Mouse (Mus musculus) hindbrain, embryonic 10.5 days (tissue): ENCODE measurements around the gene Thoc2. TPM values are rescaled to one million over a fixed set of nuclear protein-coding genes. Genes with fewer than 3 reads are reported as not detected.
"Not testable (repeated sequence)": the region's sequence is repeated elsewhere in the genome, so short reads cannot be mapped to it uniquely, and the experiment has no call there.

Experiments
- DNase-seq: peaks from one replicate; pipeline ENCODE4 v3.0.0-alpha.2; 2017; ENCODE audit warnings: low spot score
- H3K27ac ChIP-seq: fragments of 300-500 bp; sonication (generic); 2 replicates; pipeline ENCODE4 v1.5.1; 2016; ENCODE audit warnings: mild to moderate bottlenecking, moderate library complexity
- H3K27me3 ChIP-seq: fragments of 300-500 bp; sonication (generic); 2 replicates; pipeline ENCODE4 v1.6.1; 2016; ENCODE audit warnings: mild to moderate bottlenecking; ENCODE audit not compliant: poor library complexity, insufficient read depth, severe bottlenecking
- H3K36me3 ChIP-seq: fragments of 300-500 bp; sonication (generic); 2 replicates; pipeline ENCODE4 v1.6.1; 2016; ENCODE audit warnings: mild to moderate bottlenecking, moderate library complexity
- H3K4me1 ChIP-seq: fragments of 300-500 bp; sonication (generic); replicated peaks from 2 replicates; pipeline ENCODE4 v1.6.1; 2016; ENCODE audit warnings: mild to moderate bottlenecking
- H3K4me3 ChIP-seq: fragments of 300-500 bp; sonication (generic); 2 replicates; pipeline ENCODE4 v1.5.1; 2016; ENCODE audit warnings: mild to moderate bottlenecking, moderate library complexity
- H3K9me3 ChIP-seq: fragments of 300-500 bp; sonication (generic); 2 replicates; pipeline ENCODE4 v1.6.1; 2016; ENCODE audit warnings: mild to moderate bottlenecking, moderate library complexity
- WGBS: fragments of 180-500 bp; shearing (Covaris S2); methylation state at CpG from one replicate; pipeline ENCODE4 v1.1.7; 2016; 5-methylcytosine and 5-hydroxymethylcytosine counted together
- polyA plus RNA-seq: library from polyadenylated mRNA; unstranded; fragments of >200 nt; fragmentation: Nextera tagmentation; extraction: Ambion mirVana; gene quantifications from 2 replicates; pipeline ENCODE4 v1.2.1, GENCODE M21; 2016

Gene Thoc2
- polyA plus RNA-seq, result 65.3 and 78.3 TPM in 2 replicates

DNA sequence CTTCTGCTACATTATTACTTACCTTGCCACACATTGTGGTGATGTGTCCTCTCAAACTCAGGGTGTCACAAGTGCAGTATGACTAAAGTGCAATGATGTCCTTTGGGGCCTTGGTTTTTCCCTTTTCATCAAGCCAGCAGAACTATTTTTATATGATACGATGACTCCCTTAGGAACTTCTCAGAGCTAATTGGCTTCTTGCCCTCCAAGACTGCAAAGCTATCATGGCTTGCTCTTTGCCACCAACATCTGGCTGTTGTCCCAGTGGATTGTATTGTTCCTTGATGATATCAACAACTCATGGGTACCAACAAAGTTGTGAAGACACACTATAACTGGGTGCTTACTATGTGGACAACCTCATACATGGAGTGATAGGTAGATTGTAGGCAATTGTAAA, at the start of gene Thoc2:
Gene Thoc2 (minus strand): TSS at position 101 of the 400 bp plus-strand sequence.
- Histone ChIP-seq H3K9me3 (no peaks in the 10 kb centered on the region), H3K4me1 (no peaks in the 10 kb centered on the region), H3K36me3 (no peaks in the 10 kb centered on the region), H3K27me3 (no peaks in the 10 kb centered on the region), H3K27ac (no peak within 1 kb of the TSS), H3K4me3 (no peak within 1 kb of the TSS)
- DNase-seq, result no peak
- WGBS, result 98% methylated on average over 1 of the region's 1 CpGs

DNA sequence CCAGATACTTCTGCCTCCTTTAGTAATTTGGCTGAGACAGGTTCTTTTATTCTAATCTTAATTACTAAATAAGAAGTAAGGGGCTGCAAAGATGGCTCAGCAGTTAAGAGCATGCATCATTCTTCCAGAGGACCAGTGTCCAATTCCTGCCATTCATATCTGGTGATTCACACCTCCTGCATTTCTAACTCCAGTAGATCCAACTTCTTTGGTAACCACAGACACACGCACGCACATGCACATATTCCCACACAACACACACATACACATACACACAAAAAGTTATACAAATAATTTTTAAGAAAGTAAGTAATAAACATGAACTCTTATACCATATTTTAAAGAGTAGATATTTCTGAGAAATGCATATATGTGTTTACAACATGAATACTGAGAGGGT, 49.6 kb upstream of the Thoc2 start:
- Histone ChIP-seq H3K9me3 (no peaks in the 10 kb centered on the region), H3K36me3 (no peaks in the 10 kb centered on the region), H3K27me3 (no peaks in the 10 kb centered on the region), H3K27ac (no peak overlapping the region), H3K4me1 (no peaks in the 10 kb centered on the region), H3K4me3 (no peak overlapping the region)
- WGBS, result 90% methylated on average over 2 of the region's 2 CpGs
- DNase-seq, result no peak

DNA sequence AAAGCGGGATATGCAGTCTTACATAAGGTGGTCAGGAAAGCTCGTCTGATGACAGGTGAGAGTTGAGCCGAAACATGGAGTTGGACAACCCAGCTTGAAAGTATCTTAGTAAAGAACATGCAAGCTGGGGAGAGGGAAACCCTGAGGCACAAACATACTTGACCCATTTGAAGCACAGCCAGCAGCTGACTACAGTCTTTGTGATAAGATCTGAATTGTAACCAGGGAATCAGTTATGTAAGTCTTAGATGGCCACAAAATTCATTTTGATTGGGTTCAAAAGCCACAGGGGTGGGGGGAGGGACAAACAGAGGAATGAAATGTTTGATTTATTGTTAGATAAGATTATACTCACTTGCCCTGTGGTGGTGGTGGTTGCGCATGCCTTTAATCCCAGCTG, 48.9 kb upstream of the Thoc2 start:
- WGBS, result 91% methylated on average over 4 of the region's 4 CpGs
- no peaks in the 10 kb centered on the region for H3K9me3 ChIP-seq
- no peak overlapping the region for H3K4me3 ChIP-seq
- no peaks in the 10 kb centered on the region for H3K27me3 ChIP-seq
- DNase-seq, result no peak
- no peaks in the 10 kb centered on the region for H3K36me3 ChIP-seq
- H3K27ac ChIP-seq, result no peak overlapping the region
- H3K4me1 ChIP-seq, result no peaks in the 10 kb centered on the region

DNA sequence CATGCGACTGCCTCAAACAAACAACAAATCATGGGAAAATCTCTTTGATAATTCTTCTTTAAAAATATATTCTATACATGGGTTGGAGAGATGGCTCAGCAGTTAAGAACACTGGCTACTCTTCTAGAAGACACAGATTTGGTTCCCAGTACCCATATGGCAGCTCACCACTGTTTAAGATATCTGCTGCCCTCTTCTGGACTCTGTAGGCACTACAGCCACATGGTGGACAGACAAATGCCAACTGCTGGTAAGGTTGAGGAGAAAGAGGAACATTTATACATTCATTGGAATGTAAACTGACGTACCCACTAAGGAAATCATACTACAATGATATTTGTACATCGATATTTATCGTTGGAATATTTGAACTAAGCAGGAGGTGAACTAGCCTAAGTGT, 36.7 kb upstream of the Thoc2 start:
- no peak overlapping the region for H3K27ac ChIP-seq
- DNase-seq, result peak; percentile 2
- no peaks in the 10 kb centered on the region for H3K36me3 ChIP-seq
- 63% methylated on average over 4 of the region's 4 CpGs for WGBS
- no peak overlapping the region for H3K4me3 ChIP-seq
- H3K27me3 ChIP-seq, result no peaks in the 10 kb centered on the region
- H3K9me3 ChIP-seq, result no peaks in the 10 kb centered on the region
- no peaks in the 10 kb centered on the region for H3K4me1 ChIP-seq

DNA sequence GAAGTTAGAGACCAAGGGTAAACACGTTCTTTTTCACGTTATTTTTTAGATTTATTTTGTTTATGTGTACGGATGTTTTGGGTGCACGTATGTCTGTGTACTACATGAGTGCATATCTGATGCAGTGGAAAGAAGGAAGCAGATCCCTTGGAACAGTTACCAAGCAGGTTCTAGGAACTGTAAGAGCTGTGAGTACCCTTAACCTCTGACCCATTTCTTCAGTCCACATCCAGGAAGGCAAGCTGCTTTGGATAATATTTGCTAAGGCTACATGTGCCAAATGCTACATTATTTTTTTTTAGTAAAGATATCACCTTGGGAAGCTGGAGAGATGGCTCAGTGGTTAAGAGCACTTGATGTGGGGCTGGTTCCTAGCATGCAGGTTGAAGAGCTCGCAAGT, 21.4 kb upstream of the Thoc2 start:
- H3K36me3 ChIP-seq, result no peaks in the 10 kb centered on the region
- no peaks in the 10 kb centered on the region for H3K9me3 ChIP-seq
- no peak overlapping the region for H3K27ac ChIP-seq
- no peak for DNase-seq
- no peaks in the 10 kb centered on the region for H3K27me3 ChIP-seq
- 89% methylated on average over 5 of the region's 5 CpGs for WGBS
- H3K4me3 ChIP-seq, result no peak overlapping the region
- H3K4me1 ChIP-seq, result no peaks in the 10 kb centered on the region

DNA sequence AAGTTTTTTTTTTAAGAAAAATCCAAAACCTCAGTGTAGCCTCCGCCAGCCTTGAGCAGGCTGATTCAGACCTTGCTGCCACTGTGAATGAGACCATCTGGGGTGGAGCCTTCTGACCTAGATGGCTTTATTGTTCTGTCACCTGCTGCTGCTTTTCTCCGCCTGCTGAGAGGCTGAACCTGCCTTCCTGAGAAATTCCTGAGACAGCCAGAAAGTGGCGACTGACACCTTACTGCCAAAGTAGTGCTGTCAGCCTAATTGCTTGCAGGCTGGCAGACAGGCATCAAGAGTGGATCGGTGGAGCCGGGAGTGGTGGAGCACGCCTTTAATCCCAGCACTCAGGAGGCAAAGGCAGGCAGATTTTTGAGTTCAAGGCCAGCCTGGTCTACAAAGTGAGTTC, 11.3 kb upstream of the Thoc2 start:
- 48% methylated on average over 6 of the region's 6 CpGs for WGBS
- H3K9me3 ChIP-seq, DNase-seq, H3K4me3 ChIP-seq, H3K4me1 ChIP-seq, H3K27ac ChIP-seq, H3K27me3 ChIP-seq, H3K36me3 ChIP-seq: not testable (repeated sequence)

DNA sequence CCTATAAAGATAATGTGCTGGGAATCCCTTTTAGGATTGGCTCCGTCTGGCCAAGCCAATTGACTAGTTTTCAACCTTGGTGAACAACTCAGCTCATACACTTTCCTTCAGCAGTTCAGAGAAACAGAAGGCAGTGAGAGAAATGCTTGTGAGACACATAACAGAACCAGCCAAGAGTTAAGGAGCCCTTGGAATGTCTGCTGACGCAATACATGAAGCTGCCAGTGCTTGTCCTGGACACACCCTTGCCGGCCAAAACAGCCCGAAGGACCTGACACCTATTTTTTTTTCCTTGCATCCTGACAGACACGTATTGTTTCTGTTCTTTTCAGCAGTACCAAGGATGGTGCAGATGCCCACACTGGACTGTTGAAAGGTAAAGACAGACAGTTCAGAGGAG, 4.2 kb upstream of the Thoc2 start:
- Histone ChIP-seq H3K27ac (no peak overlapping the region), H3K4me1 (no peaks in the 10 kb centered on the region), H3K27me3 (no peaks in the 10 kb centered on the region), H3K4me3 (no peak overlapping the region), H3K9me3 (no peaks in the 10 kb centered on the region), H3K36me3 (no peaks in the 10 kb centered on the region)
- 82% methylated on average over 5 of the region's 5 CpGs for WGBS
- no peak for DNase-seq

DNA sequence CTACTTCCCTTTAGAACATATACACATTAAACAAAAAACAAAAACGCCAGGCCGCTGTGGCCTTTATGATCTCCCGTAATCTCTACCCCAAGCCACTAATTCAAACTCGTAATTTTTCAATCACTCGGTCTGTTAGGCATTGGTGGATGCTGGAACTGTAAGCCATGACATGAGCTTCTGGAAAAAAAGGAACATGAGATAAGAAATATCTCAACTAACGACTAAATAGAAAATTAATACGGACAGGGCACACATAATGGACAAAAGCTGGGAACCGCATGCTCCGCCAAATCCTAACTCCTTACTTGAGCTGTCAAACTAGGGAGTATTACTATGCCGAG, 8.4 kb downstream of the Thoc2 start:
- Histone ChIP-seq H3K36me3 (no peaks in the 10 kb centered on the region), H3K4me3 (peak overlapping the region; percentile 67), H3K27ac (peak overlapping the region; percentile 93), H3K27me3 (no peaks in the 10 kb centered on the region), H3K4me1 (peaks cover 7% of the 10 kb centered on the region; the same call in 1 of the 2 replicates), H3K9me3 (peaks cover 4% of the 10 kb centered on the region; the same call in 1 of the 2 replicates)
- no peak for DNase-seq
- 43% methylated on average over 10 of the region's 10 CpGs for WGBS

DNA sequence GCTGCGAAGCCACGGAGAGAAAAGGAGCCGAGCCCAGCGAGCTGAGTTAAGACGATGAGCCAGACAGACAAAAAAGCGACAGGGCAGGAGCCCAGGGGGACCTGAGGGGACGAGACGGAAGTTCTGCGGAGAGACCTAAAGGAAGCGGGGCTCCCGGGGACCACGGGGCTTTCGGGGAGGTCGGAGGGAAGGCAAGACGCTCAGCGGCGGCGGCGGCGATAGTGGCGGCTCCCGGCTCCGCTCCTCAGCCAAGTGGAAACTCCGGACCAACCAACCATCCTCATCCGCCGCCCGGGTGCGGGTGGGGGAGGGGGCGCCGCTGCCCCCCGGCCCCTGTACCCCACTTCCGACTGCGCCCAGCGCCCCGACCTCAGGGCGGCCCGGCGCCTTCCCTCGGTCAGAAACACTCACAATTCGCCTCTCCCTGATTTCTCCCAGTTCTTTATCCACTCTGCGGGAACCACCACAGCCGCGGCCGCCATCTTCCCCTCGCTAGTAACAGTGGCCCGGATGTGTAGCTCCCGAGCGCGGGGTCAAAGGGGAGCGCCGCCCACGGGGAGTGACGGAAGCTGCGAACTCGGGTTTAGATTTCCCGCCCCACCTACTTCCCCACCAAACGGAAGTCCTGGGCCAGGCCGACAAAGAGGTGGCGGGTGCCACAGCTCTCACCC, 8.9 kb downstream of the Thoc2 start:
- Histone ChIP-seq H3K27ac (peak overlapping the region; percentile 93), H3K4me1 (peaks cover 7% of the 10 kb centered on the region; the same call in 1 of the 2 replicates), H3K36me3 (no peaks in the 10 kb centered on the region), H3K4me3 (peak overlapping the region; percentile 67), H3K9me3 (peaks cover 4% of the 10 kb centered on the region; the same call in 1 of the 2 replicates), H3K27me3 (no peaks in the 10 kb centered on the region)
- peak; percentile 84 for DNase-seq
- WGBS, result 14% methylated on average over 59 of the region's 59 CpGs

DNA sequence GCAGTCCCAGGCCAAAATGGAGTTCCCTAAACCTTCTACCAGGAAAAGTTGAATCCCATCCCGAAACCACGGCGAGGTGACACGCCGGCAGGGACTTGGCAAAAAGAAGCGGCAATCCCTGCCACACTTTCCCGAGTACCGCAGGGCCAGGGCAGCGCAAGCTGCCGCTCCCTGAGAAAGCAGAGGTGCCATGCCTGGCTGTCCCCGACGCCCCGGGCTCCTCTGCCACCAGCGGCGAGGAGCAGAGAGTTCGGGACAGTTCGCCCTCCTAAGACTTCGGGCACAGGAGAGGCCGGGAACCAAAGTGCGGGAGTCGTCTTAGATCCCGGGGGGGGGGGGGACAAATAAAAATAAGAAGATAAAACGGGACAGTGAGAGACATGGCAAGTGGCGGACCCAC, 9.5 kb downstream of the Thoc2 start:
- no peak for DNase-seq
- Histone ChIP-seq H3K27me3 (no peaks in the 10 kb centered on the region), H3K4me3 (peak overlapping the region; percentile 67), H3K4me1 (peaks cover 7% of the 10 kb centered on the region; the same call in 1 of the 2 replicates), H3K27ac (peak overlapping the region; percentile 93), H3K9me3 (peaks cover 4% of the 10 kb centered on the region; the same call in 1 of the 2 replicates), H3K36me3 (no peaks in the 10 kb centered on the region)
- WGBS, result 17% methylated on average over 24 of the region's 24 CpGs

DNA sequence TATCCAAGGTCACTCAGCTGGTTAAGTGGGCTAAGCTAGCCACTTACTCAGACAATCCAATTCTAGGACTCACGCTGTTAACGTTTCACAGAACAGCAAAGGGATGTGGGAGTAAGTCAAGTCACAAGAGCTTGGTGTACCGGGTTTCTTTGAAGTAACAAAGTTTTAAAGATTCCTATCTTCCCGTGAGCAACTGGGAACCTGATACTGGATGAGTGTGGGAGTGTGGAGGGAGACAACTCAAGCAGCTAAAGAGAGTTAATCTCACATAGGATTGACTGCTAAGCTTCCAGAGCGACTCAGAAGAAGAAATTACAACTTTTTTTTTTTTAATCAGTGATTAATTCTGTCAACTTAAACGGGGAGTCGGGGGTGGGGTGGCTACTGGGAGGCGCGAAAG, 10.0 kb downstream of the Thoc2 start:
- Histone ChIP-seq H3K27me3 (no peaks in the 10 kb centered on the region), H3K4me3 (peak overlapping the region; percentile 67), H3K27ac (peak overlapping the region; percentile 93; the same call in 1 of the 2 replicates), H3K36me3 (no peaks in the 10 kb centered on the region), H3K4me1 (peaks cover 7% of the 10 kb centered on the region; the same call in 1 of the 2 replicates), H3K9me3 (peaks cover 4% of the 10 kb centered on the region; the same call in 1 of the 2 replicates)
- no peak for DNase-seq
- 9% methylated on average over 9 of the region's 9 CpGs for WGBS

DNA sequence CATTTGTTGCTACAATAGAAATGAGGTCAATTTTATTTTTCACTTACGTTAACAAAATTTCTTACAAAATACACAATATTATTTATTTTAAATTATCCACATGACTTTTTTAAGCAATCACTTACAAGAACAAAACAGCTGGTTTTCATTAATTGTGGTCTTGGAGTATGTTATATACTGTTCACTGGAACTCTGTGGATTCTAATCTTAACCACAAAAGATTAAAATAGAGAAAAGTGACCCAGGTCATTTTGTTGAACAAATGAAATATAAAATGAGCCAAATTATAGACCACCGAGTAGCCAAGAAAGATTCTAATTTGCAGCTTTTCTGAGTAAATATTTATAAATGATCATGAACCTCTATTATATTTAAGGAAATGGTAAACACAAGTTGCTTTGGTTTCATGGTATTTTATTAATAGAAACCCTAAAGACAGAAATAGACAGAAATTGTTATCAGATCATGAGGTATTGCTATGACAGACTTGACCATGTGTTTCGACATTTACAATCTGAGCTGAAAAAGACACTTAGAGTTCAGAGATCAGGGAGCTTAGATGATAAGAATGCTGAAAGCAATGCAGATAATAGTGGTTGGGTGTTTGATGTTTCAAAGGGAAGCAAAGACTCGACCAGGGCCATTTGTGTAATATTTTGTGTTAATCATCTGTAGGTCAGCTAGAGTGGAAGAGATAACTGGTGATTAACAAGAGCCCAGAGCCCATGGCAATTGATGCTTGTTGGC, 35.5 kb downstream of the Thoc2 start:
- no peaks in the 10 kb centered on the region for H3K27me3 ChIP-seq
- DNase-seq, result no peak
- 68% methylated on average over 4 of the region's 4 CpGs for WGBS
- no peaks in the 10 kb centered on the region for H3K4me1 ChIP-seq
- H3K36me3 ChIP-seq, result 0 out of 2 replicates have a peak, but pooled peaks cover 4% of the 10 kb centered on the region
- H3K9me3 ChIP-seq, result no peaks in the 10 kb centered on the region
- H3K27ac ChIP-seq, result no peak overlapping the region
- H3K4me3 ChIP-seq, result no peak overlapping the region

DNA sequence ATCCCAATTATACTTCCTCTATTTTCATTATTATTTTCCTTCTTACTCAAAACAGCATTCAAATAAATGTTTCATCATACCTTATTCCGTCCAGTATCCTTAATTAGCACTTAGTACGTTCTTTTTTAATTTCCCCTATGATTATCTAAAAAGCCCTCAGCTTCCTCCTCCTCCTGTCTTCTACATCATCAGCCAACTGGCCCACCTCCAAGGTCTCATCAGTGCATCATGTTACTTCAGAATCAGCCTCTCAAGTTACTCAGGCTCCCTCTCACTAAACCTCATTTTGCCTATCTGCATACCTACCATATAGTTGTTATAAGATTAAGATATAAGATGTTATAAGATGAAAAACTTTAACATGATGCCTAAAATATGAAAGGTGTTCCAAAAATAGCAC, 43.9 kb downstream of the Thoc2 start:
- Histone ChIP-seq H3K36me3 (no peaks in the 10 kb centered on the region; the same call in 1 of the 2 replicates), H3K27me3 (no peaks in the 10 kb centered on the region), H3K27ac (no peak overlapping the region), H3K9me3 (no peaks in the 10 kb centered on the region), H3K4me1 (no peaks in the 10 kb centered on the region), H3K4me3 (no peak overlapping the region)
- 97% methylated on average over 2 of the region's 2 CpGs for WGBS
- no peak for DNase-seq
